Mouse (Mus musculus): ENCODE results near the gene Cracr2a. TPM values are rescaled to one million over a fixed set of nuclear protein-coding genes. Genes with fewer than 3 reads are reported as not detected.

The Cracr2a gene
- polyA plus RNA-seq, 1 experiment from 2014 or later: 0.96 TPM

DNA sequence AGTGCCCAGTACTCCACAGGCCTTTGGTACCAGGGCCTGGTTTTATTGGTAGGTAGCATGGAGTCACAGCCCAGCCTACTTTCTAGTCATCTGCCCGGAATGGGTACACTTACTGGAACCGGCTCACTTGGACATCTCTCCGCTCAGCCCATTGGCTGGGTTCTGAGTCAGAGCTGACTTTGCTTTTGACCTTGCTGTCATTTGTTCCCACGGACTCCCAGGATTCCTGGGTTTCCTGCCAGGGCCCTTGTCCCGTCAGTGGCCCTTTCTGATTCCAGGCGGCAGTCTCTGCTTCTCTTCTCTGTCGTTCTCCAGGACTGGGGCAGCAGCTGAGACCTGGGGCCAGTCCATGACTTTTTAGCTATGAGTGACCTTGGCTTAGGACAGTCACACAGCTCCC, 110.9 kb downstream of the Cracr2a start:
- Histone ChIP-seq H3K4me2 (ENCODE audit: low read length) (no peak overlapping the region), H3K9me3 (replicated peaks; ENCODE audit: low read length) (no peaks in the 10 kb centered on the region), H3K4me1 (replicated peaks; ENCODE audit: insufficient read depth, low read length) (no peaks in the 10 kb centered on the region), H3K36me3 (ENCODE audit: insufficient read depth, low read length) (no peaks in the 10 kb centered on the region), H3K27me3 (ENCODE audit: insufficient read depth, low read length) (no peaks in the 10 kb centered on the region), H3K9ac (ENCODE audit: low read depth, low read length) (no peak overlapping the region), H3K27ac (no peak overlapping the region), H3K4me3 (replicated peaks; ENCODE audit: low read depth, low read length) (no peak overlapping the region)
- WGBS: 74% methylated on average over 7 of the region's 7 CpGs
- ATAC-seq (replicated peaks; ENCODE audit: low FRiP score, low read depth) (no peak), DNase-seq (ENCODE audit: low spot score) (no peak)
- TF ChIP-seq CTCF (IDR thresholded peaks at IDR 0.05; ENCODE audit: low read depth): no peak

DNA sequence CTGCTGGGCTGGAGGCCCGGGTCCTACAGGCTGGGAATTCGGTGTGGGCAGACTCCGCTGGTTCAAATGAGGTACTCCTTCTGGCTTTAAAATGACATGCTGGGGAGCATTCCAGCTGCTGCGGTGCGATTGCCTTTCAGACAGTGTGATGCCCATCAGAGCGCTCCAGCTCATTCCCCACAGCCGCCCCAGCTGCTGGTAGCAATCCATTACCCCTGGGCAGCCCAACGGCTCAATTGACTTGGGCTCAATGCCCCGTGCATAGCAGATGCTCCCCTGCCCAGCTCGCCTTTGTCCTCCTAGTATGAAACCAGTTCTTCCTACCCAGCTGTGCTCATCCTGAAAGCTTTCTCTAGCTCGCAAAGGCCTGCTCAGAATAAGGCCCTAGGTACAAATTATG, 115.7 kb downstream of the Cracr2a start:
- WGBS: 72% methylated on average over 11 of the region's 11 CpGs
- Histone ChIP-seq H3K4me3 (replicated peaks; ENCODE audit: low read depth, low read length) (no peak overlapping the region), H3K4me1 (replicated peaks; ENCODE audit: insufficient read depth, low read length) (no peaks in the 10 kb centered on the region), H3K4me2 (ENCODE audit: low read length) (no peak overlapping the region), H3K9ac (ENCODE audit: low read depth, low read length) (no peak overlapping the region), H3K9me3 (replicated peaks; ENCODE audit: low read length) (no peaks in the 10 kb centered on the region), H3K27me3 (ENCODE audit: insufficient read depth, low read length) (no peaks in the 10 kb centered on the region), H3K27ac (no peak overlapping the region), H3K36me3 (ENCODE audit: insufficient read depth, low read length) (no peaks in the 10 kb centered on the region)
- ATAC-seq (replicated peaks; ENCODE audit: low FRiP score, low read depth): no peak
- no peak for DNase-seq (ENCODE audit: low spot score)
- TF ChIP-seq CTCF (IDR thresholded peaks at IDR 0.05; ENCODE audit: low read depth): no peak

DNA sequence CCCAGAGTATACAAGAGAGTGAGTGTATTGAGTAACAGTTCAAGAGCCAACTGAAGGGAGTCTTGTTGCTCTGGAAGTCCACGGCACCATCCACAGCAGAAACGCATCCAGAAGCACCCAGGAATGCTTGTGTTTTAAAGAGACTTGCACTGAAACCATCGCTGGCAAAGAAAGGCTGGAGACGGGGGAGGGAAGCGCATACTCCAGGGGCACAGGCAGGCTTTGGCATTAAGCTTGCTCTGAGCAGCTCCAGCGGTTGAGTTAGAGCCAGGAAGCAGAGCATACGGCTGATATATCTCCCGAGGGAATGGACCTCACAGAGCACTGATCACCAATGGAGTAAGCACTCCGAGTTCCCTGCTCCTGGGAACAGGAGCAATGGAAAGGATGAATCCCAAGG, 117.2 kb downstream of the Cracr2a start:
- no peak for DNase-seq (ENCODE audit: low spot score)

DNA sequence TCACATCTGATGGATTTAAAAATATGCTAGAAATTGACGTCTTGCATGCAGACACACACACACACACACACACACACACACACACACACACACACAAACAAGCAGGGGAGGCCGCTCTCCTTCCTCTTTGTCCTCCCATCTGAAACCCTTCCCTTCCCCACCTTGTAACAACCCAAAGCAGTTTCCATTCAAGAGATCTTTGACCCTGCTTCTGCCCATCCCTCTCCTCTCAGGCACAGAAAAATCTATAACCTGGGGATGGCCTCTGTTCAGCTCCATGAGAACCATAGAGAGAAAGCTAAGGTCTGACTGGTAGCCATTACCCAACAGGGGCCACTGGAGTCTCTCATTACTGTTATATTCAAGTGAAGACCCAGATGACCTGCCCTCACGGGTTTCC, 117.9 kb downstream of the Cracr2a start:
- ATAC-seq (replicated peaks; ENCODE audit: low FRiP score, low read depth): no peak
- no peaks in the 10 kb centered on the region for H3K27me3 ChIP-seq (ENCODE audit: insufficient read depth, low read length)

More for the DNA sequence above, 117.2 kb downstream of the Cracr2a start:
- WGBS: 67% methylated on average over 9 of the region's 9 CpGs
- no peaks in the 10 kb centered on the region for H3K27me3 ChIP-seq (ENCODE audit: insufficient read depth, low read length)
- no peak for TF ChIP-seq CTCF (IDR thresholded peaks at IDR 0.05; ENCODE audit: low read depth)
- H3K9ac ChIP-seq (ENCODE audit: low read depth, low read length): no peak overlapping the region
- H3K36me3 ChIP-seq (ENCODE audit: insufficient read depth, low read length): no peaks in the 10 kb centered on the region
- H3K4me3 ChIP-seq (replicated peaks; ENCODE audit: low read depth, low read length): no peak overlapping the region
- H3K4me1 ChIP-seq (replicated peaks; ENCODE audit: insufficient read depth, low read length): no peaks in the 10 kb centered on the region
- H3K27ac ChIP-seq: no peak overlapping the region
- ATAC-seq (replicated peaks; ENCODE audit: low FRiP score, low read depth): no peak
- H3K9me3 ChIP-seq (replicated peaks; ENCODE audit: low read length): no peaks in the 10 kb centered on the region
- H3K4me2 ChIP-seq (ENCODE audit: low read length): no peak overlapping the region

DNA sequence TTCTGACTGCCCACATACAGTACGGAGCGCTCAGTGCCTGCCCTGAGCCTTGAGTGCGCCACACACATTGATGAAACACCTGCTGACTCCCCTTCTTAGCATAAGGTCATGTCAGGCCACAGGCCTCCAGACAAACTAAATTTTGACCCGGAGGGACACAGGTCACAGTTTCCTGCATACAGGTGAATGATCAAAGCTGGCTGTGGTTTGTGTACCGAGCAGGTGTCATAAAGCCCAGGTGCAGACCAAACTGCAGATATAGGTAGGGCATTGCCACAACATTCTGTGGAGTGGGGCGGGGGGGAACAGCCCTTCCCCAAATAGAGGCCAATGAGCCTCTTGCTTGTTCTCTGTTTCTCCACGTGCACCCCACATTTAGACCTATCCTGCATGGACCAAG, 119.6 kb downstream of the Cracr2a start:
- Histone ChIP-seq H3K27ac (no peak overlapping the region), H3K9ac (ENCODE audit: low read depth, low read length) (no peak overlapping the region), H3K36me3 (ENCODE audit: insufficient read depth, low read length) (no peaks in the 10 kb centered on the region), H3K4me1 (replicated peaks; ENCODE audit: insufficient read depth, low read length) (no peaks in the 10 kb centered on the region), H3K4me3 (replicated peaks; ENCODE audit: low read depth, low read length) (no peak overlapping the region), H3K9me3 (replicated peaks; ENCODE audit: low read length) (no peaks in the 10 kb centered on the region), H3K4me2 (ENCODE audit: low read length) (no peak overlapping the region), H3K27me3 (ENCODE audit: insufficient read depth, low read length) (no peaks in the 10 kb centered on the region)
- no peak for TF ChIP-seq CTCF (IDR thresholded peaks at IDR 0.05; ENCODE audit: low read depth)
- DNase-seq (ENCODE audit: low spot score): no peak
- peak; percentile 36; the same call in 1 of the 2 replicates for ATAC-seq (replicated peaks; ENCODE audit: low FRiP score, low read depth)
- WGBS: 67% methylated on average over 7 of the region's 7 CpGs

More for the DNA sequence above, 117.9 kb downstream of the Cracr2a start:
- Histone ChIP-seq H3K4me3 (replicated peaks; ENCODE audit: low read depth, low read length) (no peak overlapping the region), H3K36me3 (ENCODE audit: insufficient read depth, low read length) (no peaks in the 10 kb centered on the region), H3K9me3 (replicated peaks; ENCODE audit: low read length) (no peaks in the 10 kb centered on the region), H3K9ac (ENCODE audit: low read depth, low read length) (no peak overlapping the region), H3K27ac (no peak overlapping the region), H3K4me2 (ENCODE audit: low read length) (no peak overlapping the region), H3K4me1 (replicated peaks; ENCODE audit: insufficient read depth, low read length) (no peaks in the 10 kb centered on the region)
- DNase-seq (ENCODE audit: low spot score): no peak
- TF ChIP-seq CTCF (IDR thresholded peaks at IDR 0.05; ENCODE audit: low read depth): no peak
- 85% methylated on average over 3 of the region's 3 CpGs for WGBS

DNA sequence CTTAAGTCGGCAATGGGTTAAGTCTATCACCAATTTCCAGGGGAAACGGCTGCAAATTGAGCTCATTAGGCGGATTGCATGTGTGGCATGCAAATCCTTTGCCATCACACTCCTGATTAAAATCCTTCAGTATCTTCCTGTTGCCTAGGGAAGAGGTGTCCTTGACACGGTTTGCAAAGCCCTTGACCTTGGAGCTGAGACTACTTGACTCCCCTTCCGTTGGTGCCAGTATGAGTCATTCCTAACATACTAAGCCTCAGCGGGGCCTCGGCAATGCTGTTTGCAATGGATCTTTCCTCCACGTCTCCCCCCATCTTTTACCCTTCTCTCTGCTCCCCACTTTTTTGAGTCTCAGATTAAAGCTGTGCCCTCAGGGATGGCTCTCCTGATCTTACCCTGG, 122.4 kb downstream of the Cracr2a start:
- Histone ChIP-seq H3K27ac (no peak overlapping the region), H3K27me3 (ENCODE audit: insufficient read depth, low read length) (no peaks in the 10 kb centered on the region), H3K4me2 (ENCODE audit: low read length) (no peak overlapping the region), H3K36me3 (ENCODE audit: insufficient read depth, low read length) (no peaks in the 10 kb centered on the region), H3K9ac (ENCODE audit: low read depth, low read length) (no peak overlapping the region), H3K4me3 (replicated peaks; ENCODE audit: low read depth, low read length) (no peak overlapping the region), H3K4me1 (replicated peaks; ENCODE audit: insufficient read depth, low read length) (no peaks in the 10 kb centered on the region), H3K9me3 (replicated peaks; ENCODE audit: low read length) (no peaks in the 10 kb centered on the region)
- WGBS: 61% methylated on average over 8 of the region's 8 CpGs
- no peak for TF ChIP-seq CTCF (IDR thresholded peaks at IDR 0.05; ENCODE audit: low read depth)
- DNase-seq (ENCODE audit: low spot score) (no peak), ATAC-seq (replicated peaks; ENCODE audit: low FRiP score, low read depth) (no peak)

DNA sequence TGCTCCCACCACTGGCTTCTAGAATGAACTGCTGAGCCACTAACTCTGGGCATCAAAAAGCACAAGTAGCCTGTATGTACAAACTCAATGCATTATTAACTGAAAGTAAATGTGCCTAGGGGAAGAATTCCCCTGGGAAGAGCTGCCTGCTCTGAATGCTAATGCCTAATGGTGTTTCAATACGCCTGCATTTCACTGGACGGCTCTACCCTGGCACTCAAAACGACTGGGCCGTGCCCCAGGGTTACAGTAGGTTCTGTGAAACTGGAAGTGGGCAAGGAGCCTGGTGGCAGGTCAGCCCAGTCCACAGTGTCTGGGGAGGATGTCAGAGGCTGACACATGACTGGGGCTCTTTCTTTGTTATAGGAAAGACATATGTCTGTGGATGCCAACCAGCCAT, 123.8 kb downstream of the Cracr2a start:
- ATAC-seq (replicated peaks; ENCODE audit: low FRiP score, low read depth): no peak
- Histone ChIP-seq H3K4me1 (replicated peaks; ENCODE audit: insufficient read depth, low read length) (no peaks in the 10 kb centered on the region), H3K27me3 (ENCODE audit: insufficient read depth, low read length) (no peaks in the 10 kb centered on the region), H3K9me3 (replicated peaks; ENCODE audit: low read length) (no peaks in the 10 kb centered on the region), H3K4me2 (ENCODE audit: low read length) (no peak overlapping the region), H3K36me3 (ENCODE audit: insufficient read depth, low read length) (no peaks in the 10 kb centered on the region), H3K27ac (no peak overlapping the region), H3K4me3 (replicated peaks; ENCODE audit: low read depth, low read length) (no peak overlapping the region), H3K9ac (ENCODE audit: low read depth, low read length) (no peak overlapping the region)
- DNase-seq (ENCODE audit: low spot score): no peak
- TF ChIP-seq CTCF (IDR thresholded peaks at IDR 0.05; ENCODE audit: low read depth): no peak
- WGBS: 71% methylated on average over 4 of the region's 4 CpGs

Data from kidney, postnatal 0 days (tissue).